Mouse (Mus musculus): Measurements from ENCODE around the gene Dydc1. TPM values are rescaled to one million over a fixed set of nuclear protein-coding genes. Genes with fewer than 3 reads are reported as not detected.

Gene Dydc1
- polyA plus RNA-seq, 1 experiment from 2014 or later, result not detected

GRCm38 (mm10) chr14:41102269-41102668 lies 29.6 kb downstream of the Dydc1 start:
- no peaks in the 10 kb centered on the region for H3K4me1 ChIP-seq
- H3K4me2 ChIP-seq (replicated peaks), result no peak overlapping the region
- no peaks in the 10 kb centered on the region for H3K27me3 ChIP-seq (replicated peaks)
- 93% methylated on average over 2 of the region's 2 CpGs for WGBS
- H3K4me3 ChIP-seq, result no peak overlapping the region
- no peak overlapping the region for H3K27ac ChIP-seq
- H3K9ac ChIP-seq, result no peak overlapping the region
- ATAC-seq (ENCODE audit: low FRiP score, low read depth), result no peak
- H3K36me3 ChIP-seq, result no peaks in the 10 kb centered on the region
- H3K9me3 ChIP-seq, result no peaks in the 10 kb centered on the region

- Histone ChIP-seq H3K9me3 (no peaks in the 10 kb centered on the region), H3K27me3 (replicated peaks) (no peaks in the 10 kb centered on the region), H3K4me2 (replicated peaks) (no peak within 1 kb of the TSS), H3K4me1 (no peaks in the 10 kb centered on the region), H3K36me3 (no peaks in the 10 kb centered on the region), H3K27ac (no peak within 1 kb of the TSS), H3K4me3 (no peak within 1 kb of the TSS), H3K9ac (no peak within 1 kb of the TSS)
- ATAC-seq (ENCODE audit: low FRiP score, low read depth), result no peak
- 79% methylated on average over 10 of the region's 10 CpGs for WGBS
Observed at GRCm38 (mm10) chr14:41104853-41105444, 32.2 kb downstream of the Dydc1 start, which contains the start of gene Mat1a. Gene Mat1a, plus strand, starts transcription at chr14:41105035.

GRCm38 (mm10) chr14:41111031-41111668 lies 38.4 kb downstream of the Dydc1 start:
- H3K9me3 ChIP-seq, result no peaks in the 10 kb centered on the region
- H3K27ac ChIP-seq, result no peak overlapping the region
- 85% methylated on average over 7 of the region's 7 CpGs for WGBS
- H3K36me3 ChIP-seq, result no peaks in the 10 kb centered on the region
- H3K9ac ChIP-seq, result no peak overlapping the region
- H3K4me1 ChIP-seq, result no peaks in the 10 kb centered on the region
- H3K4me3 ChIP-seq, result no peak overlapping the region
- no peaks in the 10 kb centered on the region for H3K27me3 ChIP-seq (replicated peaks)
- ATAC-seq (ENCODE audit: low FRiP score, low read depth), result no peak
- H3K4me2 ChIP-seq (replicated peaks), result no peak overlapping the region

GRCm38 (mm10) chr14:41112944-41113343 lies 40.2 kb downstream of the Dydc1 start:
- Histone ChIP-seq H3K9me3 (no peaks in the 10 kb centered on the region), H3K27me3 (replicated peaks) (no peaks in the 10 kb centered on the region), H3K4me2 (replicated peaks) (no peak overlapping the region), H3K27ac (no peak overlapping the region), H3K4me1 (no peaks in the 10 kb centered on the region), H3K4me3 (no peak overlapping the region), H3K36me3 (no peaks in the 10 kb centered on the region), H3K9ac (no peak overlapping the region)
- 79% methylated on average over 4 of the region's 4 CpGs for WGBS
- no peak for ATAC-seq (ENCODE audit: low FRiP score, low read depth)

GRCm38 (mm10) chr14:41116271-41116670 lies 43.6 kb downstream of the Dydc1 start:
- 85% methylated on average over 3 of the region's 3 CpGs for whole genome bisulfite sequencing

GRCm38 (mm10) chr14:41124683-41125082 lies 52.0 kb downstream of the Dydc1 start:
- WGBS, result 88% methylated on average over 5 of the region's 5 CpGs
- no peak for ATAC-seq (ENCODE audit: low FRiP score, low read depth)
- no peak overlapping the region for H3K9ac ChIP-seq
- H3K4me1 ChIP-seq, result no peaks in the 10 kb centered on the region
- H3K9me3 ChIP-seq, result no peaks in the 10 kb centered on the region
- H3K27ac ChIP-seq, result no peak overlapping the region
- no peaks in the 10 kb centered on the region for H3K36me3 ChIP-seq
- no peak overlapping the region for H3K4me2 ChIP-seq (replicated peaks)
- H3K27me3 ChIP-seq (replicated peaks), result no peaks in the 10 kb centered on the region
- no peak overlapping the region for H3K4me3 ChIP-seq

More at GRCm38 (mm10) chr14:41116271-41116670, 43.6 kb downstream of the Dydc1 start:
- no peaks in the 10 kb centered on the region for H3K4me1 ChIP-seq
- no peak overlapping the region for H3K9ac ChIP-seq
- no peak overlapping the region for H3K4me3 ChIP-seq
- H3K27me3 ChIP-seq (replicated peaks), result no peaks in the 10 kb centered on the region
- no peak for ATAC-seq (ENCODE audit: low FRiP score, low read depth)
- no peak overlapping the region for H3K4me2 ChIP-seq (replicated peaks)
- H3K27ac ChIP-seq, result no peak overlapping the region
- no peaks in the 10 kb centered on the region for H3K36me3 ChIP-seq
- no peaks in the 10 kb centered on the region for H3K9me3 ChIP-seq

GRCm38 (mm10) chr14:41127997-41128396 lies 55.3 kb downstream of the Dydc1 start:
- ATAC-seq (ENCODE audit: low FRiP score, low read depth), result no peak
- 29% methylated on average over 4 of the region's 4 CpGs for WGBS

GRCm38 (mm10) chr14:41131540-41131939 lies 58.8 kb downstream of the Dydc1 start, which contains the start of gene Sftpa1:
Gene Sftpa1, plus strand, starts transcription at chr14:41131782.
- Histone ChIP-seq H3K36me3 (no peaks in the 10 kb centered on the region), H3K4me3 (no peak within 1 kb of the TSS), H3K4me2 (replicated peaks) (no peak within 1 kb of the TSS), H3K27me3 (replicated peaks) (no peaks in the 10 kb centered on the region), H3K9ac (no peak within 1 kb of the TSS), H3K4me1 (no peaks in the 10 kb centered on the region), H3K9me3 (no peaks in the 10 kb centered on the region), H3K27ac (no peak within 1 kb of the TSS)
- WGBS, result 88% methylated on average over 7 of the region's 7 CpGs
- ATAC-seq (ENCODE audit: low FRiP score, low read depth), result no peak

More at GRCm38 (mm10) chr14:41127997-41128396, 55.3 kb downstream of the Dydc1 start:
- no peak overlapping the region for H3K4me2 ChIP-seq (replicated peaks)
- no peak overlapping the region for H3K4me3 ChIP-seq
- no peak overlapping the region for H3K9ac ChIP-seq
- no peaks in the 10 kb centered on the region for H3K9me3 ChIP-seq
- H3K36me3 ChIP-seq, result no peaks in the 10 kb centered on the region
- no peaks in the 10 kb centered on the region for H3K27me3 ChIP-seq (replicated peaks)
- no peaks in the 10 kb centered on the region for H3K4me1 ChIP-seq
- no peak overlapping the region for H3K27ac ChIP-seq

GRCm38 (mm10) chr14:41137006-41137405 lies 64.3 kb downstream of the Dydc1 start:
- no peak overlapping the region for H3K9ac ChIP-seq
- no peaks in the 10 kb centered on the region for H3K9me3 ChIP-seq
- H3K27ac ChIP-seq, result no peak overlapping the region
- H3K4me1 ChIP-seq, result no peaks in the 10 kb centered on the region
- no peaks in the 10 kb centered on the region for H3K27me3 ChIP-seq (replicated peaks)
- H3K4me3 ChIP-seq, result no peak overlapping the region
- H3K36me3 ChIP-seq, result no peaks in the 10 kb centered on the region
- no peak overlapping the region for H3K4me2 ChIP-seq (replicated peaks)
- ATAC-seq (ENCODE audit: low FRiP score, low read depth), result no peak

GRCm38 (mm10) chr14:41140686-41141085 lies 68.0 kb downstream of the Dydc1 start:
- Histone ChIP-seq H3K4me3 (no peak overlapping the region), H3K36me3 (no peaks in the 10 kb centered on the region), H3K9me3 (no peaks in the 10 kb centered on the region), H3K4me1 (no peaks in the 10 kb centered on the region), H3K27me3 (replicated peaks) (no peaks in the 10 kb centered on the region), H3K4me2 (replicated peaks) (no peak overlapping the region), H3K27ac (no peak overlapping the region), H3K9ac (no peak overlapping the region)
- WGBS, result 85% methylated on average over 1 of the region's 1 CpGs
- no peak for ATAC-seq (ENCODE audit: low FRiP score, low read depth)

Other genes starting within 250 kb of the Dydc1 start
- 1.5 and 1.7 TPM in 2 replicates for gene Sh2d4b, start 179.6 kb upstream of the Dydc1 start, polyA plus RNA-seq (2016; fragmentation: Nextera tagmentation; extraction: Ambion mirVana)
- gene Tspan14, start 106.1 kb upstream of the Dydc1 start, polyA plus RNA-seq (2016; fragmentation: Nextera tagmentation; extraction: Ambion mirVana), result 99.6 and 99.7 TPM in 2 replicates
- 56.4 and 59.2 TPM in 2 replicates for gene Fam213a, start 59.1 kb upstream of the Dydc1 start, polyA plus RNA-seq (2016; fragmentation: Nextera tagmentation; extraction: Ambion mirVana)
- gene Dydc2, start 3.7 kb upstream of the Dydc1 start, polyA plus RNA-seq (2016; fragmentation: Nextera tagmentation; extraction: Ambion mirVana), result 0.34 TPM in 1 of 2 replicates, not detected in the other
- not detected in 2 replicates for gene Mat1a, start 32.1 kb downstream of the Dydc1 start, polyA plus RNA-seq (2016; fragmentation: Nextera tagmentation; extraction: Ambion mirVana)
- gene Sftpa1, start 58.9 kb downstream of the Dydc1 start, polyA plus RNA-seq (2016; fragmentation: Nextera tagmentation; extraction: Ambion mirVana), result not detected in 2 replicates
- gene Mbl1, start 78.5 kb downstream of the Dydc1 start, polyA plus RNA-seq (2016; fragmentation: Nextera tagmentation; extraction: Ambion mirVana), result not detected in 2 replicates
- not detected in 2 replicates for gene Sftpd, start 112.2 kb downstream of the Dydc1 start, polyA plus RNA-seq (2016; fragmentation: Nextera tagmentation; extraction: Ambion mirVana)
- gene Gm2832, start 205.9 kb downstream of the Dydc1 start, polyA plus RNA-seq (2016; fragmentation: Nextera tagmentation; extraction: Ambion mirVana), result 0.10 TPM in 1 of 2 replicates, not detected in the other